Mouse (Mus musculus) testis, adult 2 months (tissue): ENCODE results near the gene Pim1.

Experiments used
- CTCF ChIP-seq: fragments of 200-500 bp; IDR thresholded peaks from 2 replicates; pipeline ENCODE4 v1.5.1; 2012; ENCODE audit warnings: low read depth, mild to moderate bottlenecking, inconsistent platforms, low read length, moderate library complexity; ENCODE audit not compliant: control insufficient read depth, insufficient read depth, insufficient replicate concordance
- POLR2A ChIP-seq: fragments of 200-500 bp; IDR thresholded peaks from 2 replicates; pipeline ENCODE4 v1.6.1; 2012; ENCODE audit warnings: low read depth, mild to moderate bottlenecking, inconsistent platforms, low read length, moderate library complexity; ENCODE audit not compliant: control insufficient read depth

GRCm38 (mm10) chr17:29531278-29531677, 40.7 kb downstream of the Pim1 start:
- TF ChIP-seq CTCF: peak; percentile 75
- TF ChIP-seq POLR2A: no peak
